Mouse (Mus musculus) right cerebral cortex, postnatal 36 days (tissue): ENCODE data around the gene Hoxd10.

ENCODE experiments used
- DNase-seq, 2 experiments: peaks; one replicate each; pipeline ENCODE4 v3.0.0; 2022; ENCODE audit warnings: low spot score in 2 of 2, mixed read lengths in 1 of 2

The Hoxd10 gene

GRCm38 (mm10) chr2:74709465-74710419 lies 18.0 kb downstream of the Hoxd10 start:
- no peak for DNase-seq

GRCm38 (mm10) chr2:74710929-74711543 lies 19.3 kb downstream of the Hoxd10 start:
- no peak for DNase-seq

GRCm38 (mm10) chr2:74711721-74712621 lies 20.2 kb downstream of the Hoxd10 start, which contains the start of the genes Hoxd3 and Hoxd4:
Gene Hoxd3 (plus strand): TSS chr2:74711927.
Gene Hoxd4 (plus strand): TSS chr2:74711929.
- no peak for DNase-seq

- DNase-seq, result no peak
Observed at GRCm38 (mm10) chr2:74713239-74714150, 21.8 kb downstream of the Hoxd10 start.

- no peak for DNase-seq
Observed at GRCm38 (mm10) chr2:74714156-74714789, 22.5 kb downstream of the Hoxd10 start.

GRCm38 (mm10) chr2:74714881-74715280 lies 23.2 kb downstream of the Hoxd10 start:
- DNase-seq, result no peak

GRCm38 (mm10) chr2:74715504-74716241 lies 23.9 kb downstream of the Hoxd10 start:
- DNase-seq, result peak; percentile 43 to 50

- no peak for DNase-seq
Observed at GRCm38 (mm10) chr2:74720384-74720783, 28.7 kb downstream of the Hoxd10 start.

GRCm38 (mm10) chr2:74720955-74721491 lies 29.3 kb downstream of the Hoxd10 start:
- DNase-seq, result no peak

GRCm38 (mm10) chr2:74721882-74722281 lies 30.2 kb downstream of the Hoxd10 start:
- no peak for DNase-seq

- DNase-seq, result no peak
Observed at GRCm38 (mm10) chr2:74722949-74723348, 31.2 kb downstream of the Hoxd10 start.

GRCm38 (mm10) chr2:74724244-74725015 lies 32.7 kb downstream of the Hoxd10 start:
- DNase-seq, result no peak

GRCm38 (mm10) chr2:74725171-74725570 lies 33.4 kb downstream of the Hoxd10 start:
- DNase-seq, result no peak

- no peak for DNase-seq
Observed at GRCm38 (mm10) chr2:74726551-74726950, 34.8 kb downstream of the Hoxd10 start, which contains the start of gene Gm28230. Gene Gm28230 (plus strand): TSS chr2:74726728.

GRCm38 (mm10) chr2:74726973-74727639 lies 35.4 kb downstream of the Hoxd10 start:
- no peak for DNase-seq

- no peak for DNase-seq
Observed at GRCm38 (mm10) chr2:74727640-74728302, 36.0 kb downstream of the Hoxd10 start.

- DNase-seq, result no peak
Observed at GRCm38 (mm10) chr2:74728303-74728680, 36.6 kb downstream of the Hoxd10 start.
